Mouse (Mus musculus): ENCODE measurements around the gene Hmg20a. TPM values are rescaled to one million over a fixed set of nuclear protein-coding genes. Genes with fewer than 3 reads are reported as not detected.
"Not testable (repeated sequence)": the region's sequence is repeated elsewhere in the genome, so short reads cannot be mapped to it uniquely, and the experiment has no call there.

The Hmg20a gene
- polyA plus RNA-seq, 1 experiment from 2014 or later: 53.3 TPM

DNA sequence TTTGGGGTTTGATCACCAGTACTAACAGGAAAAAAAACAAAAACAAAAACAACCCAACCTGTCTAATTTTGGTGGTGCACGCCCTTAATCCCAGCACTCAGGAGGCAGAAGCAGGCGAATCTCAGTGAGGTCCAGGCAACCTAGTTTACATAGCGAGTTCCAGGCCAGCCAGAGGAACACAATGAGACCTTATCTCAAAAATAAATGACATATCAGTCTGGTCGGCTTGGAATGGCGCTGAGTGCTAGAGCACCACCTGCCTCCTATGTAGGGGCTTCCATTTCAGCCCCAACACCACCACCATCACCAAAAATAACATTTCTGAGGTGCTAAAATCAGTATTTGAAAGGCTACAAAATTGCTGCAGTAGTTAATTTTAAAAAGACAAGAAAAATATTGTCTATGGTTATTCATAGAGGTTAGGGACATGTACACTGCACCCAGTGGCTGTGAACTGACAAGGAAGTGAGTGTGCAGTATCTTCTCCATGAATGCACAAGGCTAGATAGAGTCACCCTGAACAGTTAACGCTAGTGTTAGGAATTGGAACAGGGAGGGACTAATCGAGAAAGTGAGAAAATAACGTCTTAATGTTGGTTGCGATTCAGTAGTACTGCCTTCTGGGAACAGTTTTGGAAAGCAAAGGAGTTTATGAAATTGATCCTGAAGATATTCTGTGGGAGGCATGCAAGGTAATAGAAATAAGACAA, 2.6 kb downstream of the Hmg20a start:
- no peak overlapping the region for H3K4me2 ChIP-seq
- no peaks in the 10 kb centered on the region for H3K27me3 ChIP-seq (ENCODE audit: control insufficient read depth, insufficient read depth, low read length)
- WGBS (ENCODE audit: insufficient replicate concordance): 66% methylated on average over 9 of the region's 9 CpGs
- no peaks in the 10 kb centered on the region for H3K9me3 ChIP-seq (replicated peaks; ENCODE audit: control insufficient read depth, low read length)
- ATAC-seq (replicated peaks; ENCODE audit: insufficient number of reproducible peaks, low FRiP score, low TSS enrichment): no peak
- H3K36me3 ChIP-seq (ENCODE audit: control insufficient read depth, insufficient read depth, low read length): no peaks in the 10 kb centered on the region
- H3K4me1 ChIP-seq (ENCODE audit: control insufficient read depth, insufficient read depth, low read length): peaks cover 16% of the 10 kb centered on the region
- no peak overlapping the region for H3K4me3 ChIP-seq (ENCODE audit: low read depth, low read length)
- no peak overlapping the region for H3K27ac ChIP-seq (ENCODE audit: low read depth, low read length)
- H3K9ac ChIP-seq (ENCODE audit: low read depth, low read length): no peak overlapping the region

DNA sequence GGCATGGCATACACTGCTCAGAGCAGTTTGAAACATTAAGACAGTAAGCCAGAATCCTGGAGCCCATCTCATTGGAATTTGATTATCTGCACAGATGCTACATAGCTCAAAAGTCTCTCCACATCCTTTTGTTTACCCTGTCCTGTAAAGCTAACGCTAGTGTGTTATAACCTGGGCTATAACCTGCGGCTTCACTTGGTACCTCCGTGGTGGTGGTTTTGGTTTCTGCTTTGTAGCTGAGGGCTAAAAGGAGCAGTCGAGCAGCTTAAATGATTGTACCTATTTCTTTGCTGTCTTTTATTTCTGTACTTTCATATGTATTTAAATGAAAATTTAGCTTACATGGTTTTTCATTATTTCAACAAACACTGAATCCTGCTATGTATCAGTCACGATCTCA, 3.6 kb downstream of the Hmg20a start:
- no peak overlapping the region for H3K4me2 ChIP-seq
- no peaks in the 10 kb centered on the region for H3K9me3 ChIP-seq (replicated peaks; ENCODE audit: control insufficient read depth, low read length)
- H3K4me1 ChIP-seq (ENCODE audit: control insufficient read depth, insufficient read depth, low read length): peaks cover 10% of the 10 kb centered on the region
- no peak overlapping the region for H3K27ac ChIP-seq (ENCODE audit: low read depth, low read length)
- H3K36me3 ChIP-seq (ENCODE audit: control insufficient read depth, insufficient read depth, low read length): no peaks in the 10 kb centered on the region
- H3K9ac ChIP-seq (ENCODE audit: low read depth, low read length): no peak overlapping the region
- no peak overlapping the region for H3K4me3 ChIP-seq (ENCODE audit: low read depth, low read length)
- WGBS (ENCODE audit: insufficient replicate concordance): 80% methylated on average over 5 of the region's 5 CpGs
- no peaks in the 10 kb centered on the region for H3K27me3 ChIP-seq (ENCODE audit: control insufficient read depth, insufficient read depth, low read length)
- ATAC-seq (replicated peaks; ENCODE audit: insufficient number of reproducible peaks, low FRiP score, low TSS enrichment): no peak

DNA sequence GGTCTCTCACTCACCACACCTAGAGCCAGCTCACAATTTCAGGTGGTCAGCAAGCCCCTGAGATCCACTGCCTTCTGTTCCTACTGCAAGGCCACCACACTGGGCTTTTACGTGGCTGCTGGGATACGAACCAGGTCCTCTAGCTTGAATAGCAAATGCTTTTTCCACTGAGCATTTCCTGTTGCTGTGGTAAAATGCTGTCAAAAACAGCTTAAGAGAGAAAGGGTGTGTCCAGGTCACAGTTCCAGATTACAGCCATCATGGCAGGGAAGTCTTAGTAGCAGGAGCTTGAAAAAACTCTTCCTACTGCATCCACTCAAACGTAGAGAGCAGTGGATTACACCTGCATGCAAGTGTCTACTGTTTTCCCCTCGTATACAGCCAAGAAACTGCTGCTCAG, 6.5 kb downstream of the Hmg20a start:
- Histone ChIP-seq H3K9me3 (replicated peaks; ENCODE audit: control insufficient read depth, low read length) (no peaks in the 10 kb centered on the region), H3K27me3 (ENCODE audit: control insufficient read depth, insufficient read depth, low read length) (no peaks in the 10 kb centered on the region), H3K4me1 (ENCODE audit: control insufficient read depth, insufficient read depth, low read length) (peaks cover 8% of the 10 kb centered on the region), H3K27ac (ENCODE audit: low read depth, low read length) (no peak overlapping the region), H3K4me2 (no peak overlapping the region), H3K4me3 (ENCODE audit: low read depth, low read length) (no peak overlapping the region), H3K36me3 (ENCODE audit: control insufficient read depth, insufficient read depth, low read length) (no peaks in the 10 kb centered on the region), H3K9ac (ENCODE audit: low read depth, low read length) (no peak overlapping the region)
- 73% methylated on average over 4 of the region's 4 CpGs for WGBS (ENCODE audit: insufficient replicate concordance)
- ATAC-seq (replicated peaks; ENCODE audit: insufficient number of reproducible peaks, low FRiP score, low TSS enrichment): no peak

DNA sequence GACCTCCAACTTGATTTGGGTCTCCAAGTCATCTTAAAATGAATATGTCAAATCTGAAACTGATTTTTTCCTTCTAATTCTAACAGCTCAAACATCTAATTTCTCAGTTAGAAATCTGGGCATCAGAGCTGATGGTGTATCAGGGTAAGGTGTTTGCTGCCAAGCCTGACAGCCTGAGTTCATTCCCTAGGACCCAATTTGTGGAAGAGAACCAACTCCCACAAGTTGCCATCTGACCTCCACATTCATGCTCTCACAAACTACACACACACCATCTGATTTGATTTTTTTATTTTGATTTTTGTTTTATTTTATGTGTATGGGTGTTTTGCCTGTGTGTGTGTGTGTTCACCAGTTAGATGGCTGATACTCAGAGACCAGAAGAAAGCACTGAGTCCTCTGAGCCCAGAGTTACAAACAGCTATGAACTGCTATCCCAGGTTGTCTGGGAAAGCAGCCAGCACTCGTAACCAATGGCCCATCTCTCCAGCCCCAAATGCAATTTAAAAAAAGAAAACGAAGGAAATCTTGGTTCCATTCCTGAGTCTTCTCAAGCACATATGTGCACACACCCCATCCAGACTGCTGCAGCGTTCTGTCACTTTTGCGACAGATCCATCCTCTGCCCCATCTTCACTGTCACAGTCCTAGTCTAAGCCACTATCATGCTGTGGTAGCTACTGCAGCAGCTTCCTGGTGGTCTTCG, 17.6 kb downstream of the Hmg20a start:
- no peak overlapping the region for H3K4me3 ChIP-seq (ENCODE audit: low read depth, low read length)
- no peaks in the 10 kb centered on the region for H3K4me1 ChIP-seq (ENCODE audit: control insufficient read depth, insufficient read depth, low read length)
- H3K36me3 ChIP-seq (ENCODE audit: control insufficient read depth, insufficient read depth, low read length): no peaks in the 10 kb centered on the region
- no peak overlapping the region for H3K9ac ChIP-seq (ENCODE audit: low read depth, low read length)
- no peak overlapping the region for H3K4me2 ChIP-seq
- ATAC-seq (replicated peaks; ENCODE audit: insufficient number of reproducible peaks, low FRiP score, low TSS enrichment): no peak
- WGBS (ENCODE audit: insufficient replicate concordance): 90% methylated on average over 5 of the region's 5 CpGs
- H3K27me3 ChIP-seq (ENCODE audit: control insufficient read depth, insufficient read depth, low read length): no peaks in the 10 kb centered on the region
- no peaks in the 10 kb centered on the region for H3K9me3 ChIP-seq (replicated peaks; ENCODE audit: control insufficient read depth, low read length)
- H3K27ac ChIP-seq (ENCODE audit: low read depth, low read length): no peak overlapping the region

DNA sequence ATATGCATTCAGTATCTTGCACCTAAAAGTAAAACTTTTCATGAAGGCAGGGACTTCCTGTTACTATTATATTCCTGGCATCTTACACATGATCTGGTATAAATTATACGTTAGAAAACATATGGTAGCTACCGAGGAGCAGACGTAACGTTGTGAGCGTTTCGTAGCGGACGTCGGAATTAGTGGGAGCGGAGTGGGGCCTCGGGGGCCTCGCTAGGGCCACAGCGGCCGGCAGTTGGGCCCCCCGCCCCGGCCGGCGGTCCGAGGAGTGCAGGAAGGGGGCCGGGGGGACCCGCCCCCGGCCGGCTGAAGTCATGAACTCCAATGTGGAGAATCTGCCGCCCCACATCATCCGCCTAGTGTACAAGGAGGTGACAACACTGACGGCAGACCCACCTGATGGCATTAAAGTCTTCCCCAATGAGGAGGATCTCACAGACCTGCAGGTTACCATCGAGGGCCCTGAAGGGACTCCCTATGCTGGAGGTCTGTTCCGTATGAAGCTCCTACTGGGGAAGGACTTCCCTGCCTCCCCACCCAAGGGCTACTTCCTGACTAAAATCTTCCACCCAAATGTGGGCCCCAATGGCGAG, 19.0 kb downstream of the Hmg20a start:
- H3K4me2 ChIP-seq; H3K27me3 ChIP-seq (ENCODE audit: control insufficient read depth, insufficient read depth, low read length); H3K9me3 ChIP-seq (replicated peaks; ENCODE audit: control insufficient read depth, low read length); H3K4me3 ChIP-seq (ENCODE audit: low read depth, low read length); H3K4me1 ChIP-seq (ENCODE audit: control insufficient read depth, insufficient read depth, low read length); H3K9ac ChIP-seq (ENCODE audit: low read depth, low read length); H3K36me3 ChIP-seq (ENCODE audit: control insufficient read depth, insufficient read depth, low read length); ATAC-seq (replicated peaks; ENCODE audit: insufficient number of reproducible peaks, low FRiP score, low TSS enrichment); H3K27ac ChIP-seq (ENCODE audit: low read depth, low read length): not testable (repeated sequence)
- WGBS (ENCODE audit: insufficient replicate concordance): 82% methylated on average over 20 of the region's 29 CpGs

DNA sequence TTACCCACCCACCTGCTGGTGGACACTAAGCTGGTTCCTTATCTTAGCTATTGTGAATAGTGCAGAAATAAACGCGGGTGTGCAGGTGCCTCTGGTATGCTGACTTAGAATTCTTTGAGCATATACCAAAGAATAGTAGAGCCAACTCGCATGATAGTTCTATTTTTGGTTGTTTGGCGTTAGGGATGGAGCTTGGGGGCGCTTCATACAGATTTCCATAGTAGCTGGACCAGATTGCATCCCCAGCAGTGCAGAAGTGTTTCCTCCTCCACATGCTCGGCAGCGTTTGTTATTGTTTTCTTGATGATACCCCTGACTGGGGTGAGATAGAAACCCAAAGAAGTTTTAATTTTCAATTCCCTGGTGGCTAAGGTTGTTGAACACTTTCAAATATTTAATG, 21.3 kb downstream of the Hmg20a start:
- ATAC-seq (replicated peaks; ENCODE audit: insufficient number of reproducible peaks, low FRiP score, low TSS enrichment): no peak
- H3K27me3 ChIP-seq (ENCODE audit: control insufficient read depth, insufficient read depth, low read length): no peaks in the 10 kb centered on the region
- no peak overlapping the region for H3K9ac ChIP-seq (ENCODE audit: low read depth, low read length)
- no peak overlapping the region for H3K27ac ChIP-seq (ENCODE audit: low read depth, low read length)
- H3K36me3 ChIP-seq (ENCODE audit: control insufficient read depth, insufficient read depth, low read length): no peaks in the 10 kb centered on the region
- no peaks in the 10 kb centered on the region for H3K4me1 ChIP-seq (ENCODE audit: control insufficient read depth, insufficient read depth, low read length)
- no peak overlapping the region for H3K4me2 ChIP-seq
- H3K4me3 ChIP-seq (ENCODE audit: low read depth, low read length): no peak overlapping the region
- H3K9me3 ChIP-seq (replicated peaks; ENCODE audit: control insufficient read depth, low read length): no peaks in the 10 kb centered on the region
- WGBS (ENCODE audit: insufficient replicate concordance): 61% methylated on average over 7 of the region's 7 CpGs

DNA sequence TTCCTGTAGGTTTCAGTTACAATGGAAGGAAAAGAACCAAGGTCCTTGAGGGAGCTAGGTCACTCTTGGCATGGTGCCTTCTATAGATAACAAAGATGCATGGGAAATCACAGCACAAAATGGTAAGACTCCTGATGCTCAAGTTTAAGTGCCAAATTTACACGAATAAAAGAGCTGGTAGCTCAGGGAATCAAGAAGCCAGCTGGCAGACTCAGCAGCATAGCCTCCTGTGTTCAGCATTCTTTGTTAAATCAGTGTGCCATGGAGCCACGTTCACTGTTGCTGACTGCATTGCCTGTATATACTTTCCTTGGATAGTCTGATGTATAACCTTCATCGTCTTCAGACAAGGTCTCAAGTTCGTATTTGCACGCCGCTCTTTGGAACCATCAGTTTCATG, 33.2 kb downstream of the Hmg20a start:
- H3K4me3 ChIP-seq (ENCODE audit: low read depth, low read length): no peak overlapping the region
- 88% methylated on average over 6 of the region's 6 CpGs for WGBS (ENCODE audit: insufficient replicate concordance)
- H3K9ac ChIP-seq (ENCODE audit: low read depth, low read length): no peak overlapping the region
- no peak overlapping the region for H3K4me2 ChIP-seq
- no peaks in the 10 kb centered on the region for H3K4me1 ChIP-seq (ENCODE audit: control insufficient read depth, insufficient read depth, low read length)
- no peaks in the 10 kb centered on the region for H3K9me3 ChIP-seq (replicated peaks; ENCODE audit: control insufficient read depth, low read length)
- H3K36me3 ChIP-seq (ENCODE audit: control insufficient read depth, insufficient read depth, low read length): 0 out of 2 replicates have a peak, but pooled peaks cover 2% of the 10 kb centered on the region
- no peak for ATAC-seq (replicated peaks; ENCODE audit: insufficient number of reproducible peaks, low FRiP score, low TSS enrichment)
- H3K27me3 ChIP-seq (ENCODE audit: control insufficient read depth, insufficient read depth, low read length): no peaks in the 10 kb centered on the region
- H3K27ac ChIP-seq (ENCODE audit: low read depth, low read length): no peak overlapping the region

DNA sequence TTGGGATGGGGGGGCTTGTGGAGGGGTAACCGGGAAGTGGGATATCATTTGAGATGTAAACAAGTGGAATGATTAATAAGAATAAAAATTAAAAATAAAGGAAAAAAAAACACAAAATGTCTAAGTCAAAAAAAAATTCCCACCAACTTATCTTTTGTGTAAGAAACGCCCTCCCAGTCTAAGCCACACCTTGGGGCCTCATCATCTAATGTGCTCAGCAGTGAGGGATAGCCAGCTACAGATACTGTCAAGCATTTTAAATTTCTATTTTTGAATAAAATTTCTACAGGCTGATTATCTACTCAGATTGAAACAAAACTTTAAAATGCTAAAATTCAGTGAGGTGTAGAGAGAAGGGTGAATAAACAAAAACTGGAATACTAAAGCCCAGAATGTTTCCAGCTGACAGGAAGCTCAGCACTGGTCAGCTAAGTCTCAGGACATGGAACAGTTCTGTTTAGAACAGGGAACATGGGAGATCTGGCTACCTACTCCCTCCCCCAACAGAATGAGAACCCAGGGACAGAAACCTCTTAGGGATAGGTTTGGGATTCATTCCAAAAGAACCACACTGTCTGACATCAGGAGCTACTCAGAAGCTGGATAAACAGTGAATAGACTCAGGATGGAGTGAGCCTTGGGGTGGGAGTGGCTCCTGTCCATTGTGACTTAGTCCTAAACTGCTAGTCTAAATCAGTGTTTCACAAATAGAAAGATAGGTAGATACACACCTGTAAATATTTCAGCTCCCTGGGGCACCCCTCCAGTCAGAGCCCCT, 34.8 kb downstream of the Hmg20a start:
- no peak overlapping the region for H3K27ac ChIP-seq (ENCODE audit: low read depth, low read length)
- H3K27me3 ChIP-seq (ENCODE audit: control insufficient read depth, insufficient read depth, low read length): no peaks in the 10 kb centered on the region
- H3K4me1 ChIP-seq (ENCODE audit: control insufficient read depth, insufficient read depth, low read length): no peaks in the 10 kb centered on the region
- WGBS (ENCODE audit: insufficient replicate concordance): 79% methylated on average over 2 of the region's 2 CpGs
- no peak overlapping the region for H3K4me3 ChIP-seq (ENCODE audit: low read depth, low read length)
- ATAC-seq (replicated peaks; ENCODE audit: insufficient number of reproducible peaks, low FRiP score, low TSS enrichment): no peak
- peaks cover 5% of the 10 kb centered on the region for H3K36me3 ChIP-seq (ENCODE audit: control insufficient read depth, insufficient read depth, low read length)
- no peak overlapping the region for H3K9ac ChIP-seq (ENCODE audit: low read depth, low read length)
- H3K4me2 ChIP-seq: no peak overlapping the region
- no peaks in the 10 kb centered on the region for H3K9me3 ChIP-seq (replicated peaks; ENCODE audit: control insufficient read depth, low read length)

Data from heart, embryonic 11.5 days (tissue).